Mouse (Mus musculus) forebrain, postnatal 0 days (tissue): ENCODE measurements around the gene Pgpep1. TPM values are rescaled to one million over a fixed set of nuclear protein-coding genes. Genes with fewer than 3 reads are reported as not detected.

ENCODE experiments used
- ATAC-seq: fragments of 200-750 bp; cut with Nextera tagmentation; 2 replicates; pipeline ENCODE4 v1.8.0; 2017; ENCODE audit warnings: mild to moderate bottlenecking, moderate library complexity
- DNase-seq: peaks from one replicate; pipeline ENCODE4 v3.0.0-alpha.2; 2015
- H3K27ac ChIP-seq: fragments of 300-500 bp; sonication (generic); 2 replicates; pipeline ENCODE4 v1.5.1; 2014; ENCODE audit warnings: low read depth, mild to moderate bottlenecking, antibody characterized with exemption, low read length, moderate library complexity, mixed read lengths
- H3K27me3 ChIP-seq: fragments of 300-500 bp; sonication (generic); 2 replicates; pipeline ENCODE4 v1.6.1; 2014; ENCODE audit warnings: mild to moderate bottlenecking, low read length, mixed read lengths; ENCODE audit not compliant: insufficient read depth
- H3K36me3 ChIP-seq: fragments of 300-500 bp; sonication (generic); 2 replicates; pipeline ENCODE4 v1.6.1; 2014; ENCODE audit warnings: mild to moderate bottlenecking, moderate library complexity; ENCODE audit not compliant: insufficient read depth
- H3K4me1 ChIP-seq: fragments of 300-500 bp; sonication (generic); 2 replicates; pipeline ENCODE4 v1.6.1; 2014; ENCODE audit warnings: antibody characterized with exemption; ENCODE audit not compliant: insufficient read depth
- H3K4me2 ChIP-seq: fragments of 300-500 bp; sonication (generic); 2 replicates; pipeline ENCODE4 v1.6.1; 2014; ENCODE audit warnings: low read depth, mild to moderate bottlenecking, moderate library complexity
- H3K4me3 ChIP-seq: fragments of 300-500 bp; sonication (generic); 2 replicates; pipeline ENCODE4 v1.5.1; 2014; ENCODE audit warnings: low read depth, low read length, mixed read lengths
- H3K9ac ChIP-seq: fragments of 300-500 bp; sonication (generic); 2 replicates; pipeline ENCODE4 v1.6.1; 2014; ENCODE audit warnings: mild to moderate bottlenecking
- H3K9me3 ChIP-seq: fragments of 300-500 bp; sonication (generic); 2 replicates; pipeline ENCODE4 v1.6.1; 2016; ENCODE audit warnings: low read length
- CTCF ChIP-seq: sonication (generic); IDR thresholded peaks from 2 replicates; pipeline ENCODE4 v1.5.1; 2016; ENCODE audit warnings: antibody characterized with exemption, control low read depth, low read depth
- WGBS: fragments of 180-500 bp; shearing (Covaris S2); extraction: QIAGEN DNeasy Blood & Tissue Kit; methylation state at CpG from one replicate; pipeline ENCODE4 v1.1.7; 2014; 5-methylcytosine and 5-hydroxymethylcytosine counted together
- polyA plus RNA-seq: library from polyadenylated mRNA; unstranded; fragments of >200 nt; fragmentation: Nextera tagmentation; extraction: Ambion mirVana; gene quantifications from 2 replicates; pipeline ENCODE4 v1.2.1, GENCODE M21; 2015
- total RNA-seq: library from RNA; depleted of rRNA; stranded (reverse); fragments of >200 nt; gene quantifications from 2 replicates; pipeline ENCODE4 v1.2.3, GENCODE M21; 2014

Gene Pgpep1
- total and polyA plus RNA-seq, 2 experiments from 2014 or later: 22.1 to 26.1 TPM

GRCm38 (mm10) chr8:70691230-70691629, 31.0 kb upstream of the Pgpep1 start:
- no peaks in the 10 kb centered on the region for H3K27me3 ChIP-seq
- WGBS: 58% methylated on average over 4 of the region's 4 CpGs
- H3K9me3 ChIP-seq: no peaks in the 10 kb centered on the region
- DNase-seq: no peak
- no peak; the same call in 1 of the 2 replicates for ATAC-seq
- peak overlapping the region; percentile 50 for H3K27ac ChIP-seq
- peak overlapping the region; percentile 63 for H3K4me2 ChIP-seq
- peak overlapping the region; percentile 36 for H3K4me3 ChIP-seq
- TF ChIP-seq CTCF: no peak
- H3K36me3 ChIP-seq: no peaks in the 10 kb centered on the region
- H3K4me1 ChIP-seq: peaks cover 6% of the 10 kb centered on the region
- peak overlapping the region; percentile 59 for H3K9ac ChIP-seq

DNA sequence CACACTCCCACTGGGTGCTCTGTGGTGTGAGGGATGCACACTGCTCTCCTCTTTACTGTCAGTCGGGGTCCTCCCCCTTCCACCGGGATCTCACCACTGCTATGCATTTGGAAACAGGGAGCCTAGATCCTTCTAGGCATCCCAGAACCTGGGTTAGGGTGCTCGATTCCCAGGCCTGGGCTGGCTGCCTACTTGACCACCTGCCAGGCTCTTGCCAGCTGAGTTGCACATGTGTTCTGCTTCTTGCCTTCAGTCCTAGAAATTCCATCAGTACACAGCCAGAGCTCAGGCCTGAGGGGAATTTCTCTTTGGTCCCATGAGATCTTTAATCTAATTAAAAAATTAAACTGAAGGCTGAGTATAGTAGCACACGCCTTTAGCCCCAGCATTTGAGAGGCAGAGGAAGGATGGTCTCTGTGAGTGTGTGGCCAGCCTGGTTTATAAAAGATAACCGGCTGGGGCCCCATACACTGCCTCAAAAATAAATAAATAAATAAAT, 29.8 kb upstream of the Pgpep1 start:
- H3K4me2 ChIP-seq: no peak overlapping the region
- 72% methylated on average over 5 of the region's 5 CpGs for WGBS
- H3K27ac ChIP-seq: no peak overlapping the region
- H3K36me3 ChIP-seq: no peaks in the 10 kb centered on the region
- no peak for TF ChIP-seq CTCF
- H3K4me3 ChIP-seq: no peak overlapping the region
- no peaks in the 10 kb centered on the region for H3K9me3 ChIP-seq
- H3K4me1 ChIP-seq: peaks cover 6% of the 10 kb centered on the region
- no peak for ATAC-seq
- H3K27me3 ChIP-seq: no peaks in the 10 kb centered on the region
- no peak for DNase-seq
- H3K9ac ChIP-seq: no peak overlapping the region

DNA sequence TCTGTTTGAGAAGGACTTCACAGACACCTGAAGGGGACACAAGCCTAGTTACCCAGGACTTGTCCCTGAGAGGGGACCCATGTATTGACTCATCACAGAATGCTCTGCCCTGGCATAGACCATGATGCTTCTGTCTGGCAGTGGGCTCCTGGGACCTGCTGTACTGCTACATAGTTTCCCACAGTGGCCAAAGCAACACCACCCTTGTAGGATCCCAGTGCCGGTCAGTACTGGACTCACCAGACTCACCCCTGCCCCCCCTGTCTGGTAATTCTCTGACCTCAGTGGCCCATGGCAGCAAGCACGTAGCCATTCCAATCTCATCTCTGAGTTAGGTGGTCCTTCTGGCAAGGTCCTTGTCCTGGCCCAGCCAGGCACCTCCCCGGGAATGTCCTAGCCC, 27.9 kb upstream of the Pgpep1 start:
- Histone ChIP-seq H3K4me2 (no peak overlapping the region), H3K4me1 (peaks cover 6% of the 10 kb centered on the region), H3K27me3 (no peaks in the 10 kb centered on the region), H3K9ac (no peak overlapping the region), H3K27ac (no peak overlapping the region), H3K36me3 (no peaks in the 10 kb centered on the region), H3K4me3 (no peak overlapping the region), H3K9me3 (no peaks in the 10 kb centered on the region)
- TF ChIP-seq CTCF: no peak
- WGBS: 95% methylated on average over 3 of the region's 3 CpGs
- ATAC-seq (no peak), DNase-seq (no peak)

- 70% methylated on average over 8 of the region's 8 CpGs for WGBS
- Histone ChIP-seq H3K9ac (no peak overlapping the region), H3K27ac (no peak overlapping the region), H3K36me3 (no peaks in the 10 kb centered on the region), H3K9me3 (no peaks in the 10 kb centered on the region), H3K4me2 (no peak overlapping the region), H3K4me1 (peaks cover 6% of the 10 kb centered on the region), H3K27me3 (no peaks in the 10 kb centered on the region), H3K4me3 (no peak overlapping the region)
- no peak for TF ChIP-seq CTCF
- no peak for ATAC-seq
- peak; percentile 35 for DNase-seq
Measured at GRCm38 (mm10) chr8:70687576-70687975, 27.4 kb upstream of the Pgpep1 start.

- H3K9me3 ChIP-seq: no peaks in the 10 kb centered on the region
- TF ChIP-seq CTCF: no peak
- no peak overlapping the region for H3K4me2 ChIP-seq
- 39% methylated on average over 7 of the region's 7 CpGs for WGBS
- H3K27me3 ChIP-seq: no peaks in the 10 kb centered on the region
- H3K4me1 ChIP-seq: no peaks in the 10 kb centered on the region
- H3K27ac ChIP-seq: no peak overlapping the region
- ATAC-seq: peak; percentile 84
- H3K36me3 ChIP-seq: peaks cover 6% of the 10 kb centered on the region
- no peak overlapping the region for H3K9ac ChIP-seq
- no peak overlapping the region for H3K4me3 ChIP-seq
- peak; percentile 43 for DNase-seq
Measured at GRCm38 (mm10) chr8:70684291-70684690, 24.1 kb upstream of the Pgpep1 start.

GRCm38 (mm10) chr8:70682692-70683091, 22.5 kb upstream of the Pgpep1 start:
- H3K4me2 ChIP-seq: no peak overlapping the region
- peaks cover 22% of the 10 kb centered on the region for H3K36me3 ChIP-seq
- no peak overlapping the region for H3K9ac ChIP-seq
- WGBS: 74% methylated on average over 3 of the region's 3 CpGs
- TF ChIP-seq CTCF: no peak
- no peak overlapping the region for H3K4me3 ChIP-seq
- H3K9me3 ChIP-seq: no peaks in the 10 kb centered on the region
- H3K27ac ChIP-seq: no peak overlapping the region
- DNase-seq (no peak), ATAC-seq (no peak)
- H3K27me3 ChIP-seq: no peaks in the 10 kb centered on the region
- H3K4me1 ChIP-seq: no peaks in the 10 kb centered on the region

- whole genome bisulfite sequencing: 9% methylated on average over 19 of the region's 19 CpGs
- Histone ChIP-seq H3K4me3 (no peak overlapping the region), H3K4me1 (no peaks in the 10 kb centered on the region), H3K4me2 (no peak overlapping the region), H3K27me3 (no peaks in the 10 kb centered on the region), H3K9me3 (no peaks in the 10 kb centered on the region), H3K36me3 (peaks cover 24% of the 10 kb centered on the region), H3K9ac (no peak overlapping the region), H3K27ac (no peak overlapping the region)
- TF ChIP-seq CTCF: no peak
- ATAC-seq: no peak
- no peak for DNase-seq
Measured at GRCm38 (mm10) chr8:70682193-70682592, 22.0 kb upstream of the Pgpep1 start.
